Mouse (Mus musculus) limb, embryonic 14.5 days (tissue): Measurements from ENCODE around the gene Rapgef6. TPM values are rescaled to one million over a fixed set of nuclear protein-coding genes. Genes with fewer than 3 reads are reported as not detected.
A peak's percentile ranks its signal among the peaks of the same experiment; 100 is the strongest.

ENCODE experiments used
- ATAC-seq: fragments of 200-750 bp; cut with Nextera tagmentation; 2 replicates; pipeline ENCODE4 v1.8.0; 2017; ENCODE audit warnings: low read depth, moderate number of reproducible peaks, moderate TSS enrichment; ENCODE audit not compliant: low FRiP score
- DNase-seq: peaks from one replicate; pipeline ENCODE4 v3.0.0-alpha.2; 2015; ENCODE audit warnings: low spot score
- H3K27ac ChIP-seq: fragments of 300-500 bp; sonication (generic); replicated peaks from 2 replicates; pipeline ENCODE4 v1.5.1; 2014; ENCODE audit warnings: low read depth, mild to moderate bottlenecking, low read length, moderate library complexity, mixed read lengths
- H3K27me3 ChIP-seq: fragments of 300-500 bp; sonication (generic); 2 replicates; pipeline ENCODE4 v1.6.1; 2014; ENCODE audit warnings: low read length, mixed read lengths; ENCODE audit not compliant: control insufficient read depth, insufficient read depth
- H3K36me3 ChIP-seq: fragments of 300-500 bp; sonication (generic); 2 replicates; pipeline ENCODE4 v1.6.1; 2014; ENCODE audit warnings: mild to moderate bottlenecking, low read length, moderate library complexity, mixed read lengths; ENCODE audit not compliant: control insufficient read depth, insufficient read depth
- H3K4me1 ChIP-seq: fragments of 300-500 bp; sonication (generic); 2 replicates; pipeline ENCODE4 v1.6.1; 2014; ENCODE audit warnings: antibody characterized with exemption, low read length, mixed read lengths; ENCODE audit not compliant: control insufficient read depth, insufficient read depth
- H3K4me2 ChIP-seq: fragments of 300-500 bp; sonication (generic); replicated peaks from 2 replicates; pipeline ENCODE4 v1.6.1; 2014; ENCODE audit warnings: low read depth, mild to moderate bottlenecking, low read length, moderate library complexity; ENCODE audit not compliant: severe bottlenecking
- H3K4me3 ChIP-seq: fragments of 300-500 bp; sonication (generic); replicated peaks from 2 replicates; pipeline ENCODE4 v1.5.1; 2014; ENCODE audit warnings: low read length
- H3K9ac ChIP-seq: fragments of 300-500 bp; sonication (generic); 2 replicates; pipeline ENCODE4 v1.6.1; 2014; ENCODE audit warnings: mild to moderate bottlenecking, low read depth, low read length, moderate library complexity; ENCODE audit not compliant: severe bottlenecking
- H3K9me3 ChIP-seq: fragments of 300-500 bp; sonication (generic); 2 replicates; pipeline ENCODE4 v1.6.1; 2016; ENCODE audit warnings: low read length; ENCODE audit not compliant: control insufficient read depth
- POLR2A ChIP-seq: fragments of 200-500 bp; IDR thresholded peaks from 2 replicates; pipeline ENCODE4 v1.8.0; 2012; ENCODE audit warnings: inconsistent platforms, mild to moderate bottlenecking, moderate library complexity, borderline replicate concordance; ENCODE audit not compliant: insufficient read depth, insufficient read length; ENCODE audit errors: extremely low read depth
- WGBS: fragments of 180-500 bp; shearing (Covaris S2); extraction: QIAGEN DNeasy Blood & Tissue Kit; methylation state at CpG from one replicate; pipeline ENCODE4 v1.1.7; 2014; 5-methylcytosine and 5-hydroxymethylcytosine counted together
- polyA plus RNA-seq, 2 experiments: library from polyadenylated mRNA; depleted of rRNA in 1 of 2; stranded (reverse) in 1 of 2; unstranded in 1 of 2; fragments of >200 nt; fragmentation: Nextera tagmentation in 1 of 2; extraction: Ambion mirVana in 1 of 2; gene quantifications; 2 replicates each; pipeline versions ENCODE4 v1.2.1 to v1.2.3; 2012 to 2014

Gene Rapgef6
- polyA plus RNA-seq, 2 experiments: 13.8 to 26.6 TPM

- Histone ChIP-seq H3K4me1 (no peaks in the 10 kb centered on the region), H3K4me2 (no peak overlapping the region), H3K27me3 (no peaks in the 10 kb centered on the region), H3K9ac (no peak overlapping the region), H3K27ac (no peak overlapping the region), H3K36me3 (no peaks in the 10 kb centered on the region), H3K9me3 (no peaks in the 10 kb centered on the region), H3K4me3 (no peak overlapping the region)
- DNase-seq (no peak), ATAC-seq (no peak)
- no peak for TF ChIP-seq POLR2A
- WGBS: 98% methylated on average over 2 of the region's 2 CpGs
These were observed 52.1 kb downstream of the Rapgef6 start for GRCm38 (mm10) chr11:54574741-54575140.

GRCm38 (mm10) chr11:54592585-54592984, 69.9 kb downstream of the Rapgef6 start:
- no peak for TF ChIP-seq POLR2A
- 65% methylated on average over 3 of the region's 3 CpGs for WGBS
- peak; percentile 3 for DNase-seq
- Histone ChIP-seq H3K27me3 (no peaks in the 10 kb centered on the region), H3K9me3 (no peaks in the 10 kb centered on the region), H3K27ac (no peak overlapping the region), H3K4me1 (0 out of 2 replicates have a peak, but pooled peaks cover 2% of the 10 kb centered on the region), H3K4me2 (no peak overlapping the region), H3K36me3 (no peaks in the 10 kb centered on the region), H3K4me3 (no peak overlapping the region), H3K9ac (no peak overlapping the region)
- no peak for ATAC-seq

GRCm38 (mm10) chr11:54594049-54594448, 71.4 kb downstream of the Rapgef6 start:
- TF ChIP-seq POLR2A: no peak
- ATAC-seq (no peak), DNase-seq (no peak)
- Histone ChIP-seq H3K9me3 (no peaks in the 10 kb centered on the region), H3K27me3 (no peaks in the 10 kb centered on the region), H3K4me1 (0 out of 2 replicates have a peak, but pooled peaks cover 2% of the 10 kb centered on the region), H3K27ac (no peak overlapping the region), H3K4me2 (no peak overlapping the region), H3K36me3 (no peaks in the 10 kb centered on the region), H3K4me3 (no peak overlapping the region), H3K9ac (no peak overlapping the region)
- 72% methylated on average over 2 of the region's 2 CpGs for WGBS

- ATAC-seq: no peak
- Histone ChIP-seq H3K27me3 (no peaks in the 10 kb centered on the region), H3K4me2 (no peak overlapping the region), H3K4me1 (0 out of 2 replicates have a peak, but pooled peaks cover 2% of the 10 kb centered on the region), H3K27ac (no peak overlapping the region), H3K9me3 (no peaks in the 10 kb centered on the region), H3K9ac (no peak overlapping the region), H3K4me3 (no peak overlapping the region), H3K36me3 (no peaks in the 10 kb centered on the region)
- WGBS: 78% methylated on average over 4 of the region's 4 CpGs
- TF ChIP-seq POLR2A: no peak
- no peak for DNase-seq
These were observed 72.4 kb downstream of the Rapgef6 start for GRCm38 (mm10) chr11:54595053-54595452.

- Histone ChIP-seq H3K4me3 (no peak overlapping the region), H3K27me3 (no peaks in the 10 kb centered on the region), H3K4me1 (0 out of 2 replicates have a peak, but pooled peaks cover 2% of the 10 kb centered on the region), H3K9ac (no peak overlapping the region), H3K36me3 (no peaks in the 10 kb centered on the region), H3K4me2 (no peak overlapping the region), H3K9me3 (no peaks in the 10 kb centered on the region), H3K27ac (no peak overlapping the region)
- no peak for ATAC-seq
- WGBS: 88% methylated on average over 8 of the region's 8 CpGs
- TF ChIP-seq POLR2A: no peak
- DNase-seq: no peak
These were observed 73.4 kb downstream of the Rapgef6 start for GRCm38 (mm10) chr11:54595905-54596555.
